Mouse (Mus musculus) cerebellum, adult 2 months (tissue): ENCODE results near the gene Gm17428.

Experiments
- CTCF ChIP-seq: fragments of 200-500 bp; IDR thresholded peaks from 2 replicates; pipeline ENCODE4 v1.5.1; 2011; ENCODE audit warnings: low read depth, mild to moderate bottlenecking, control low read depth, low read length, moderate library complexity, borderline replicate concordance; ENCODE audit not compliant: insufficient read depth
- POLR2A ChIP-seq: fragments of 200-500 bp; IDR thresholded peaks from 2 replicates; pipeline ENCODE4 v1.6.1; 2011; ENCODE audit warnings: low read length, control low read depth, borderline replicate concordance; ENCODE audit not compliant: insufficient read depth

DNA sequence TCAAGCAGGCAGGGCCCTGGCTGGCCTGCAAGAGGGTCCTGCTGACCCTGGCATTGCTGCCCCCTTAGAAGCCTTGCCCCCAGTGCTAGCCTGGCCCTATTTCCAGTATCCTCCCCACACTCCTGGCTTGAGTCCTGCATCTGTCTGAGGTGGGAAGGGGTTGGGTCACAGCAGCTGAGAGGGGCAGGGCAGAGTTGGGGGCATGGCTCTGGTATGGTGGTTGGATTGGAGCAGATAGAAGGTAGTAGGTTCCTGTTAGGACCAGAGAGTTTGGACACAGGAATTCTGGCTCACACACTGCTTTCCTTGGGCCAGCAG lies 18.1 kb downstream of the Gm17428 start:
- TF ChIP-seq CTCF = no peak
- TF ChIP-seq POLR2A = no peak
